Mouse (Mus musculus): ENCODE results near the gene Aida. TPM values are rescaled to one million over a fixed set of nuclear protein-coding genes. Genes with fewer than 3 reads are reported as not detected.
A peak's percentile ranks its signal among the peaks of the same experiment; 100 is the strongest.
"Not testable (repeated sequence)": the region's sequence is repeated elsewhere in the genome, so short reads cannot be mapped to it uniquely, and the experiment has no call there.

Aida gene
- polyA plus RNA-seq, 2 experiments from 2014 or later, result 11.0 to 14.0 TPM

DNA sequence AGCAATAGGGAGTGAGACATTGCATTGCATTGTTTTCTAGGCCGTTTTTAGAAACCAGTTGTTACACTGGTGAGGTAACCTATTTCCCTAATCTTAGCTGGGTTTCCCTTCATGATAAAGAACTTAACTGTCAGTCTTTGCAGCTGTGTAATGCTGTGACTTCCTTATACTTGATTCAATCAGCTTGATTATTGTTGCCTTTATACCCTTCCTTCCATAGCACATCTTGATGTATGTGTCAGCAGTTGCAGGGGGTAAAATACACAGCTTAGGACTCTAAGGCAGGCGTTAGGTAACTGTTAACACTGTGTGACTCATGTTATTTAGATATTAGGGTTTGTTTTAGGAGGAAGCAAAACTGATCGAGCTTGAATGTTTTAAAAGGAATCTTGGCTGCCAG, 24.3 kb downstream of the Aida start:
- ATAC-seq, result no peak

- ATAC-seq, result not testable (repeated sequence)
Measured at GRCm38 (mm10) chr1:183322496-183322895, 26.1 kb downstream of the Aida start.

DNA sequence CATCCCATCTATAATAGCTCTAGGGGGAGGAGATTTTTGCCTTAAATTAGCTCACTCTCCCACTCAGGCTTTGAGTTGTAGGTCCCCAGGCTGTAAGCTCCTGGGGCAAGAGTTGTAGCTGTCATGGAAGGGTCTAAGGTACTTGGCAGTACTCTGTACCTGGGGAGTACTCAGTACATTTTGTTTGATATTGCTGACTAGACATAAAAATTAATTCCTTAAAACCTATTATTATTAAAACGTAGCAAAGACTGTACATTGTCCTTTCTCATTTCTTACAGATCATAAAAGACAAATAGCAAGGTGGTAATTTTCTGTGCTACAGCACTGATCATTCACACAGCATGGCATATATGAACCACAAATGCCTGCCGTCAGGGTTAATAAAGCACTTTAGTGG, 27.5 kb downstream of the Aida start:
- no peak for ATAC-seq

DNA sequence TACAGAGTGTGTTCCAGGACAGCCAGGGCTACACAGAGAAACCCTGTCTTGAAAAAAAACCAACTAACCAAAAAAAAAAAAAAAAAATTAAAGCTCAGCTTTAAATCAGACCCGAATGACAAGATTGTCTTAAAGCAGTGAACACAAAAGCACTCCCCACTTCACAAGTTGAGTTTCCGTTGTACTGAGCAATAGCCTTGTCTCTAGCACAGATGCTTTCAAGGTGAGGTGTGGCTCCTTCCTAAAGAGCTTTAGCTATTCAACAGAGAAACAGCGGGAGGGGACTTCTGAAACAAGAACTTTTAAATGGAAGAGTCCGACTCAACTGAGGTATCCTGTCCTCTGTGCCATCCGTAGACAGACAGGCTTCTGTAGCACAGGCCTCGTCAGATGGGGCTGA, 28.0 kb downstream of the Aida start:
- no peak for ATAC-seq

- ATAC-seq, result no peak
Measured at GRCm38 (mm10) chr1:183327171-183327570, 30.8 kb downstream of the Aida start.

DNA sequence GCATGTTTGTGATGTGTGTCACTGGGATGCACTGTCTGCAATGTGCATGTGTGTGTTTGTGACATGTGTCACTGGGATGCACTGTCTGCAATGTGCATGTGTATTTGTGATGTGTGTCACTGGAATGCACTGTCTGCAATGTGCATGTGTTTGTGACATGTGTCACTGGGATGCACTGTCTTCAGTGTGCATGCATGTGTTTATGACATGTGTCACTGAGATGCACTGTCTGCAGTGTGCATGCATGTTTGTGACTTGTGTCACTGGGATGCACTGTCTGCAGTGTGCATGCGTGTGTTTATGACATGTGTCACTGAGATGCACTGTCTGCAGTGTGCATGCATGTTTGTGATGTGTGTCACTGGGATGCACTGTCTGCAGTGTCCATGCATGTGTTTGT, 46.5 kb downstream of the Aida start:
- not testable (repeated sequence) for ATAC-seq

DNA sequence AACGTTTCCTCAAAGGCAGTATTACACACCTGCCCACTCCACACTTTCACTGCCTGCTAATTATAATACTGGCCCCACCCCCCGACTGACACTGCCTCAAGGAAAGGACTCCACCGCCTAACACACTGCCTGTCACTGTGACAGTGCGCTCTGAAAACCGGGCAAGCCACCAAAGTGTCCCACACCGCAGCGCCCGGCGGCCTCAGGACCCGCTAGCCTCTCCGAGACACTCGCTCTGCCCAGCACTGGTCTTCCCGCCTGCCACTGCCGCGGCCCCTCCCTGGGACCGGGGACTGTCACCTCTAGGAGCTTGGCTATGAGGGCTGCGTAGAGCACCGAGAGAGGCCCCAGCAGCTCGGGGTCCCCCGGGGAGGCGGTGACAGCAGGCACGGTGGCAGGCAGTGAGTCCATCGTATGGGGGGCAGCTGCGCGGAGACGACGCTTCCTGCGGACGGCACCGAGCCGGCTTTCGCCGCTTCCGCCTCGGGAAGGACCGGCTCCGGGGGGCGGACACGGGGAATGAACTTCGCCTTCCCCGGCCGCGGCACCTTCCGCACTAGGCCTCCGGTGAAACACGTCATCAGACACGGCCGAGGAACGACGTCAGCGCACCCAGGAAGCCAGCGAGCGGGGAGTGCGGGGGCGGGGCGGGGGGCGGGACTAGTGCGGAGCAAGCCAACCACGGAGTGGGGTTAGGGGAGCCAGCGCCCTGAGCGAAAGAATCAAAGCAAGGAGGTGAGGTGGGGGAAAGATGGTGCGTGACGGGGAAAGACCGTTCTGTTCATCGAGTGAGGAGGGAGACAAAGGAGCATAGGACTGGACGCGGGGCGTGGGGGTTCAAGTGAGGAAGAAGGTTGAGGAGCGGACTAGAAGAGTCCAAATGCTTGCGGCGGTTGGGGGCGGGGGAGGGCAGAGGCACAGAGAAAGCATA, 48.8 kb downstream of the Aida start:
- peak; percentile 89 for ATAC-seq

DNA sequence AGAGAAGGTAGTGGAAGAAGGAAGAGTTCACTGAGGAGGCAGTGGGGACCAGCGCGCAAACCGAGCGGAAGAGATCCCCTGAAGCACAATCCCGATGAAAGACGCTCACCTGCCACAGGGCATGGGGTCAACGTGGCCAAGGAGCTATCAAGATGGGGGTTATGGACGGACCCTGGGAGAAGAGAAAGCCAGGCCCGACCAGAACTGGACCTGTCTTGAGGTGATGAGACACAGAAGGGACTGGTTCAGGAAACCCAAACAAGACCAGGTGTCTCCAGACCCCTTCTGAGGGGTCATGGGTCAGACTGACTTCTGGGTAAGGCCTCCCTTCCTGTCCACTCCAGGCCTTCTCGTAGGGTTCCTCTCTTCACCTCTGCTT, 49.4 kb downstream of the Aida start:
- no peak for ATAC-seq

DNA sequence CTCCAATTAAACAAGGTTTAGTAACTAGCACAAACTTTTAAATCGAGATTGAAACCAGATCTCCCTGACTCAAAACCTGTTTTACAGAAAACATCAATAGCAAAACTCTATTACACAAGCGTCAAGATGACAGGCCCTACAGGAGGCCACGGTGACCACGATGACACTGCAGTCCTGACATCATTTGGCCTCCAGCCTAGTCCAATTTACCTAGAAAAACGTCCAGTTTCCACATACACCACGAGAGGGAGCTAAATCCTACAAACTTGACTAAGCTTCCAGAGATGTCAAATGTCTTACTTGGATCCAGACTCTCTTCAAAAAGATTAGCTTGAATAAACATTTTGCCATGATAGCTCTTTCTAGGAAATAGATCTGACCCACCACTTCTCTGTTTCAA, 53.5 kb downstream of the Aida start:
- ATAC-seq, result peak; percentile 48

DNA sequence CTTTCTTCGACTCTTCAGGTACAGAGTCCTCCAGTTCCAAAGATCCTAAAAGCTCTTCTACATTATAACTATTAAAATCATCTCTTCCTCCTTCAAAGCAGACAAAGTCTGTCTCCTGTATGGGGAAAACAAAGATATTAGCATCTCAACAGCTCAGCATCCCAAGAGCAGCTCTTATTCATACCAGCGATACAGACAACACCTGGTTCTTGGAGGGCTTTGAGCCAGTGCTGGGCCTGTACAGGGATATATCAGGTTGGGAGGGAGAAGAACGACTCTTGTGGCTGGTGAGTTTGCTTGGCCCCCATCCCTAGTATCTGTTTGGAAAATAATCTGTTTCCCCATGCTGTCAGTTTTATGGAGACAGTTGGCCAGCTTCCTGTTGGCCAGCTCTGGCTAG, 62.5 kb downstream of the Aida start:
- ATAC-seq, result no peak

GRCm38 (mm10) chr1:183362301-183362700, 65.9 kb downstream of the Aida start:
- no peak for ATAC-seq

- ATAC-seq, result no peak
Measured at GRCm38 (mm10) chr1:183362729-183363576, 66.6 kb downstream of the Aida start.

- no peak for ATAC-seq
Measured at GRCm38 (mm10) chr1:183363577-183363867, 67.1 kb downstream of the Aida start.

DNA sequence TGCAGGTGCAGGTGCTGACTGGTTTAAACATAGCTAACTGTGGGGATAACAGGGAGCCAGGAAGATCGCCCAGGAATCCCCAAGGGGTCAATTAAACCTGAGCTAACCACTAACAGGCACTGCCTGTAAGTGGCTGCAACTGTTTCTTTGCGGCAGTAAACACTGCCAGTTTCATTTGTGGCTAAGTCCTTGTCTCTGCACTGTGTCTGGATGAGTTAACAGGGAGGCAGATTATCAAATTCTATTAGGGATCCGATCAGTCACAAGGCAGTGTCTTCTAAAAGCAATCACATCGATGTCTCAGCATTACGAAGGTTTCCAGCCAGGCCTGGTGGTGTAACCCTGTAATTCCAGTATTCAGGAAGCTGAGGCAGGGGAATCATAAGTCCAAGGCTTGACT, 70.0 kb downstream of the Aida start:
- ATAC-seq, result no peak

GRCm38 (mm10) chr1:183368601-183369400, 72.4 kb downstream of the Aida start:
- ATAC-seq, result peak; percentile 24

GRCm38 (mm10) chr1:183369427-183370014, 73.1 kb downstream of the Aida start, which contains the start of gene Mia3:
Gene Mia3 (minus strand): TSS chr1:183369553.
- peak; percentile 97 for ATAC-seq

DNA sequence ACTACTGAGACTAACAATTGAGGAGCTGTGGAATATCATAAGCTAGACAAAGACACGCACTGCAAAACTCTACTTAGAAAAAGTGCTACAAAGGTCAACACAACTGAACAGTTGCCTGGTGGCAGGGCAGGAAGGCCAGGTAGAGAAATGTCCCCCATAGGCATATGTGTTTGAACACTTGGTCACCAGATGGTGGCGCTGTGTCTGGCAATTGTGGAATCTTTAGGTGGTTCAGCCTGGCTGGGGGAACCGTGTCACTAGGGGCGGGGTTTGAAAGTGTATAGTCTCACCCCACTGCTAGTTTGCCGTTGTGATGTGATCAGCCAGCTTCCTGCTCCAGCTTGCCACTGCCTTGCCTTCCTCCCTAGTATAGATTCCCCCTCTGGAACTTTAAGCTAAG, 78.3 kb downstream of the Aida start:
- no peak for ATAC-seq

Other genes with a start within 250 kb of the Aida start
- gene Disp1, start 75.1 kb upstream of the Aida start, polyA plus RNA-seq (2017; shearing (Covaris generic)), result 10 to 100 TPM; 10.5 to 12.7 TPM
- 10 to 100 TPM; 35.4 to 35.9 TPM for gene Brox, start 679 bp downstream of the Aida start, polyA plus RNA-seq (2017; shearing (Covaris generic))
- gene Mia3, start 73.0 kb downstream of the Aida start, polyA plus RNA-seq (2017; shearing (Covaris generic)), result 100 to 1,000 TPM in 1 of 2 experiments, 10 to 100 TPM in 1; 94.4 to 110 TPM
- 10 to 100 TPM; 31.3 to 39.7 TPM for gene Taf1a, start 92.4 kb downstream of the Aida start, polyA plus RNA-seq (2017; shearing (Covaris generic))
- not detected for gene Hhipl2, start 121.6 kb downstream of the Aida start, polyA plus RNA-seq (2017; shearing (Covaris generic))